Mouse (Mus musculus) erythroid progenitor cell, adult 5-6 weeks (primary cell): ENCODE results near the gene Ascc3. TPM values are rescaled to one million over a fixed set of nuclear protein-coding genes. Genes with fewer than 3 reads are reported as not detected.

Experiments
- ATAC-seq: replicated peaks from 2 replicates; pipeline ENCODE4 v1.8.0; 2016; ENCODE audit warnings: moderate number of reproducible peaks, mild to moderate bottlenecking, moderate TSS enrichment, inconsistent platforms; ENCODE audit not compliant: poor library complexity, low FRiP score, severe bottlenecking
- total RNA-seq, 2 experiments: library from RNA; stranded (forward) in 1 of 2; stranded (reverse) in 1 of 2; fragments of 150-400 nt in 1 of 2; fragments of 186-747, 209-891 nt in 1 of 2; gene quantifications; 2 replicates each; pipeline versions ENCODE4 v1.2.3 to v1.2.4; 2015 to 2017; ENCODE audit warnings: low replicate concordance in 2 of 2

Gene Ascc3
- total RNA-seq, 2 experiments from 2014 or later: 44.4 to 55.6 TPM

DNA sequence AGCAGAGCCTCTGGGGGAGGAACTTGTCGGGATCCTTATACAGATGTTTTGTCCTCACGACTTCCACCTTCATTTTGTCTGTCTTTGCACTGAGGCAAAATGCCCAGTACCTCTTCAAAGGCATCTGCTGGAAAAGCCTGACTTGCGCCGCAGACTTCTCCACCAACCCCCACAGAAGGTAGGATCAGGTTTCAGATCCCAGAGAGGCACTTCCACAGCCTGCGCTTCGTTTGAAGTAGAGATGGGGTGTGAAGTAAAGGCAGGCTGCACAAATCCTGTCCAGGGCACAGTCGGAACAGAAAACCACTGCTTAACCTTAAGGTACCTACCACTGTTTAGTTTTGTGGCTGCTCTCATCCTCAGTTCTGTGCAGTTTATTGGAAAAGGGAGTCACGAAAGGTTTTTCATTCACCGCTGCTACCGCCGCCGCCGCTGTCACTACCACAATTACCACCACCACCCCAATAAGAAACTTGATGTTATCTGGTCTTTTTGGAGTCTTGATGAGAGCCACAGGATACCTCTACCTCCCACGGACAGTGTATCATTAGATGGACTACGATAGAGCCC, 300.4 kb downstream of the Ascc3 start:
- ATAC-seq: no peak

DNA sequence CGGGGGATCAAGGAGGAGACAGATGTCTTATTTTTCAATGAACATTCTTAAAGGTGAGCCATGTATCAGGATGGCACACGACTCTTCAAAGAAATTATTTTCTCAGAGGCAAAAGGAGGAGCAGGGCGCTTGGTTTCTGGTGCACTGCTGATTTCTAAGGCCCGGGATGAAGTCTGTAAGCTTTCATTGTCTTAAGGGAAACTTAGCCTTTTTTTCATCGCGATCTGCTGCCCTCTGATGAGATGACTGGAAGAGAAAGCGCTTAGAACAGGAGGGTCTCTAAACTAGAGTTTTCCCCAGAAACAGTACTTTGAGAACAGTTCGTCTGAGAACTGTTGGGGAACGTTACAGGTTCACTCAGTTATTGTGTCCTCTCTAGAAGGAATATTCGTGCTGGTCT, 301.1 kb downstream of the Ascc3 start:
- no peak for ATAC-seq

DNA sequence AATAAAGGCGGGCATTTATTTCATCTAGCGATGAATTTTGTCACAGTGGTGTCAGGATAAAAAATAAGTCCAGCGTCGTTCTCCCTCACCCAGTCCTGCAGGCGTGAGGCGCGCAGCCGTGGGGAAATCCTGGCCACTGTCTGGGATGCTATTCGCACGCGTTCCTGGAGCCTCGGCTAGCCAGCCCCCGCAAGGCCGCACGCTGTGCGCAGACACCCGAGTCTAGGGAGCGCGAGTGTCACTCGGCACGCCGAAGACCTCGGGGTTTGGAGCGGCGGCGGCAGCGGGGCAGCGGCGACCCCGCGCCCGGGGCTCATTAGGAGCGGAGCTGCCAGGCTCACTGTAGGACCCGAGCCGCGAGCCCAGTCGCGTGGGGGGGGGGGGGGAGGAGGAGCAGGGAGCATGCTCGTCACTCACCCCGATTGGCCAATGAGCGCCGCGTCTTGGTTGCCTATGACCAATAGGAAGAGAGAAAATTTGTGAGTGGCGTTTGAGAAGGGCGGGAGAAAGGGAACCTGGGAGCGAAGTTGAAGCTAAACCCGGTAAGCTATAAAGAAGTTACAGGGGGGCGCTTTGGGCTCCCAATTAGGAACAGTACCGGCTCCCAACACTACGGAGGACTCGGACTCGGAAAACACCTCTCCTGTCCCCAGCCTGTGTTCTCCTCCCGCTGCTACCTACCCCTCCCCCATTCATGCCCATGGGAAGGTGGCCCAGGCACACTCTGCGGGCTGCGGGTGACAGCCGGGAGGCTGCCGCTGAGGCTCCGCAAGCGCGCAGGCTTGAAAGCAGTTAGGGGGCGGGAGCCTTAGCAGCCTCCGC, 301.9 kb downstream of the Ascc3 start, which contains the start of gene Sim1:
Sim1 (plus strand) TSS at position 585 of the 822 bp plus-strand sequence.
- no peak for ATAC-seq

DNA sequence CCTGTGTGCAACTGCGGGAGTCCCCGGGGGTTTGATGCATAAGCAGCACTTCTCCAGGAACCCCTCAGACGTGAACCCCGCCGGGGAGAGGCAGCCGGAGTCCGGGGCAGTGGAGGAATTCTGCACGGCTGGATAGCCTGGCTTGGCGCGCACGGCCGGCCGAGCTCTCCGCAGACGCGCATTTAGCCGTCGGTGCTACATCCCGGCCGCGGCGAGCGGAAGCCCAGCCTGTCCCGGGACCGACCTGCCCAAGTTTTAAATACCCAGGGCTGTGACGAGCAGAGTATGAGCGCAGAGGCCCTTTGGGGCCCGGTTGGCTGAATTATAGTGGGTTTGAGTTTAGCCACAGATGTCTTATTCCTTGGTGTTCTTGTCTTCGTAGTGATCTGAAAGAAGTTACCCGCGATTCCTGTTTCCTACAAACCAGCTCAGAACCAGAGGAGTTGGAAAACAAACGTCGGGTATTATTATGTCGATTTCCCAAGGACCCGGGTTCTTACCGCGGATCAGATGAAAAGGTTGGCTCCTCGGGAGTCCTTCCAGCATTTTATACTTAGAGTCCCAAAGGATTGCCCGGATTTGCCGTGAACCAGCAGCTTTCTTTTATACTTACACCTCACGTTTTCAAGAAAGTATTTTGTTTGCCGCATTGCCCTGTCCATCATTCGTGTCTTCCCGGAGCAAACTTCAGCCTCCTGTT, 302.8 kb downstream of the Ascc3 start:
- ATAC-seq: no peak

DNA sequence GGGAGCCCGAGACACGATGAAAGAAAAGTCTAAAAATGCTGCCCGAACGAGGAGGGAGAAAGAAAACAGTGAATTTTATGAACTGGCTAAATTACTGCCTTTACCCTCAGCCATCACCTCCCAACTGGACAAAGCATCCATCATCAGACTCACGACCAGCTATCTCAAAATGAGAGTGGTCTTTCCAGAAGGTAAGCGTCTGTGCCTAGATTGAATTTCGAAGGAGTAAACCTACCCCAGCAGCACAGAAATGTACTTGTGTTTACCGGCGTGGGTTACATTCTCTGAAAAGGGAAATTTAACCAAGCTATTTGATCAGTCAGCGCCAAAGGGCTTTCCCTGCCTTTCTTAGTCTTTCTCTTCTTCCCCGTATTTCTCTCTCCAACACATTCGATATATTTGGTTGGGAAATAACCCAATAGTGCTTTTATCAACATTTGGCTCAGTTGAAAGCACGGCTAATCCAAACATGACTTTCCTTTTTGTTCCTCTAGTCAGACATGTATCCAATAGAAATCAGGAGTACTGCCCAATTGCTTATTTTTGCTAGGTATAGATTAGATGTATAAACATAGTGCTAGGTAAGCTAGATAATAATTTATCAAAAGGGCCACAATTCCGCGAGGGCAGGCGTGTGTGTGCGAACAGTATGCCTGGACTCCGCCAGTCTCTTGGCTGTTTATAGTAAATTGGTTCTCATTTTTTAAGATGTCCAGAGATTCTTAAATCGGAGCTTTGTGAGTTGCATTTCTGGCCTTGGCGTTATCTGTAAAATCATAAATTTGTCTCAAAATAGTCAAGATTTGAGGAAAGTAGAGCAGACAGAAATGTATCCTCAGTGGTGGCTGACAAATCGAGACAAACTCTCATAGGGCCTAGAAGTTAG, 303.7 kb downstream of the Ascc3 start:
- ATAC-seq: no peak

DNA sequence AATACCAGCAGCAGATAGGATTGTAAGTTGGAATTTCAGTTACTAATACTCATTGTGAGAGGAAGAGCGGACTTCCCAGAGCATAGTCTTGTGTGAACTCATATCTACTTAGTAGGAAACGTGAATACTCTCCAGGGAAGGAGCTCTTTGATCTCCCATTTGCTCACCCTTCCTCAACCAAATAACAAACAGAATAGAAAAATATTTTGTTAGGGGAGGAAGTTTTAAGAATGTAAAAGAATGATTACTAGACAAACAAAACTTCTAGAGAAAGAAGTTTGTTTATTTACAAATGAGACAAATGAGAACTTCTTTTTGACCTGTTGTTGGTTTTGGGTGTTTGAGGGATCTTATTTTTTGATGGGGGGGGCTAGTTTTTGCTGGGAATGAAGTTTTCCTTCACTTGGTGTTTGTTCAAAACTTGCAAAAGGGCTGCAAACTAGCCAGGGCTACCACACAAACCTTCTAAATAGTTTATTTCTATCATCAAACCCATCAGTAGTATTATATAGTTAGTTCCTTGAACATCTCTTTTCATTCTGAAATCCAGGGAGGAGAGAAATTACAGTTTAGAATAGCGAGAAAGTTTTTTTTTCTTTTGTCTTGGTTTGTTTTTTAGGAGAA, 304.4 kb downstream of the Ascc3 start:
- ATAC-seq: no peak

DNA sequence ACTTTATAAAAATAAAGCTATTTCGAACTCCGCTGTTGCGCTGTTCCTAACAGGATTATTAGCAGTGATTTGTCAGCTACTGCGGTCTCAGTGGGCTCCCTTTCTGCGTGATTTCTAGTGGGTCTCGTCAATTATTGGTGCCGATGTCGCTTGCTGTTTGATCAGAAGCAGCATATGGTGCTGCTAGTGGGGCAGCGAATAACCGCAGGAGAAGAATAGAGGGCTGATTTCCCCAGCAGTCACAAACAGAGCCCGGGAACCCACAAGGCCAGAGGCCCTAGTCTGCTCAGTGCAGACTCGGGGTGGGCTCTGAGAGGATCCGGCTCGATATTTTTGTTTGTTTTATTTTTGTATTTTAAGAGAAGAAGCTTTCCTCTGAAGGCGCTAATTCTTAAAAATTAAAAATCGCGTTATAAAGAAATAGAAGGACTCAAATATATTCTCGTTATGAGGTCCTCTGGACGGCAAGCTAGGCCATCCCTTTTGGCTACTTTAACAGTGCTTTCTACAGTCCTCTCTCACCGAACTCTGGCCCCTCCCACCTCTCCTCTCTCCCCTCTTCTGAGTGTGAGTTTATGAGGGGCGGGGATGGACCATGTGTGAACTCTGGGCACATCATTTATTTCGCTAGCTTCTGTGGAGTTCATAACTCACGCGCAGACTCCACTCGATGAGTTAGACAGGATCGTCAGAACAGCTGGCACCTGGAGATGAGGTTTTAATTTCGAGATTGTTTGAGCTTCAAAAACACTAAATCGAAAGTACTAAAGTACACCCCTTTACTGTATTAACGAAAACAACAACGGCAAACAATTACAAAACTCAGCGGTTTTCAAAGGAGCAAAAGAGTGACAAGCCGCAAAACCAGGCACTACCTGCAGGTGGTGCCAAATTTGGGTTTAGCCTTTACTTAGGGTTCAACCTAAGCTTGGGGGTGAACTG, 305.3 kb downstream of the Ascc3 start:
- no peak for ATAC-seq

DNA sequence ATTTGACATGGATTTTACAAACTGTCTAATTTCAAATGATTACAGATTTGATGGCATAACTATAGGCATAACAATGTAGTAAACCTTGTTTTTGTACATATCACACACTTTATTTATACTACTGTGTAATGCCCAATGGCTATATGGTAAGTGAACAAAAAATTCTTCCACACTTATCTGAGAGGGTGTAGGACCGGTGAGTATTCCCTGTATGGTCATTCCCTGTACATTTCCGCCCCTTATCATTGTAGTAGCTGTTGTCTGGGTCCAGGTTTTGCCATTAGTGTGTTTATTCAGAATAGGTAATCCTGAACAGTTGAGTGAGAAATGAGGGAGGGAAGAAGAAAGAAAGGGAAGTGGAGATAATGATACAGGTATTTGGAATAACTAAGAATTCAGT, 306.2 kb downstream of the Ascc3 start:
- ATAC-seq: no peak

DNA sequence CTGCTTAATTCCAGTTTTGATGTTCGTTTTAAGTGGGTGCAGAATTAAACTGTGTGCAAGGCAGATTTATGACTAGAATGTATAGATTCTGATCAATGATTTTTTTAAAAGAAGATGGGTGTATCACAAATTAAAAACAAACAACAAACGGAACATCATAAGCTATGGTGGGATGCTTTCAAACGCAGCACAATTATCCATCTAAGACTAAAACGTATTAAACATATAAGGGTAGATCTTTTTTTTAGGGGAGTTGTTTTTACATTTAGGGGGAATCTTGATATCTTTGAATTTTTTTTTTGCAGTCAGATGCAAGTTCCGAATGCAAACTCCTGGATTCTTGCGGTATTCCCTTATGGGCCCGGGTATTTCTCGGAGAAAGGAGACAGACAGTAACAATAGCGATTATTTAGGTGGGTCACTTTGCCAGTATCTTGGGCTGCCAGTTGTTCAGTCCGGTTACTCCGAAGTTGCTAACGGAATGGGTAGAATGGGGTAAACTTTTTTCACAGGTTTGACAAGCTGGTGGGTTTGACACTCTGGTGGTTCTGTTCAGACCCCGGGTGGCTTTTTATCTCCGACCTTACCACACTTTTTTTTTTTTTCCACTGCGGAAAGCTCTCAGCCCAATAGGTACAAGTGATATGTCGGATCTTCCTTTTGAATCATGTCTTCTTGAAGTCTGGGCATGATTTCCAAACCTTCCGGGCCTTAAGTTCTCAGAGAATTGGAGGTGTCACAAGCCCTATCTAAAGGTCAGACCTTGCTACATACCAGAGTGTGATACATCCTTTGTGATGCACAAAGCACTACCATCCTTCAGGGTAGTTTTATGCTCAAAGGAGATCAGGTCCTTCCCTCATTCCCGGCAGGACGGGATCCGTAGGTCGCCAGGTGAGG, 307.6 kb downstream of the Ascc3 start:
- ATAC-seq: no peak
